Mouse (Mus musculus) erythroid progenitor cell, adult 5-6 weeks (primary cell): ENCODE data around the gene Uap1l1. TPM values are rescaled to one million over a fixed set of nuclear protein-coding genes. Genes with fewer than 3 reads are reported as not detected.

Experiments used
- ATAC-seq: replicated peaks from 2 replicates; pipeline ENCODE4 v1.8.0; 2016; ENCODE audit warnings: moderate number of reproducible peaks, mild to moderate bottlenecking, moderate TSS enrichment, inconsistent platforms; ENCODE audit not compliant: poor library complexity, low FRiP score, severe bottlenecking
- total RNA-seq, 2 experiments: library from RNA; stranded (forward) in 1 of 2; stranded (reverse) in 1 of 2; fragments of 150-400 nt in 1 of 2; fragments of 186-747, 209-891 nt in 1 of 2; gene quantifications; 2 replicates each; pipeline versions ENCODE4 v1.2.3 to v1.2.4; 2015 to 2017; ENCODE audit warnings: low replicate concordance in 2 of 2

Uap1l1 gene
- total RNA-seq, 2 experiments from 2014 or later, result 0.30 to 8.8 TPM

- no peak for ATAC-seq
These were observed 39.4 kb downstream of the Uap1l1 start for GRCm38 (mm10) chr2:25326036-25326435.

DNA sequence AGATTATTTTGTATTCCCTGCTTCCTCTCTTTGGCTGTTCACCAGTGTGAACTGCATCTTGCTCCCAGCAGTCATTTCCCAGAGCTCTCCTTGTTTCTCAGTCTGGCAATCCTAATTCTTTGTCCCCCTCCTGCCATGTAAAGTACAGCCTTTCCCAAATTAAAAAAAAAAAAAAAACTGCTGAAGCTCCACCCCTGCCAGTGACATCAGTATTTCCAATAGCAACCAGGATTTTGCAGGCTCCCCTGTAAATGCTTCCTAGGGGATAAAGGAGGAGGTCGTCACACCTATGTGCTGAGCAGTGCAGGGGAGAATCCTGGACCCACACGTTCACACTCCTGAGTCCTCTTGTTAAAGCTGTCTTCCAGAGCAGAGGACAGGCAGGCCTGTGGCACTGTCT is 45.4 kb downstream of the Uap1l1 start:
- ATAC-seq, result no peak

GRCm38 (mm10) chr2:25318971-25319773 is 46.3 kb downstream of the Uap1l1 start, which contains the start of gene Grin1:
Gene Grin1 (minus strand): TSS chr2:25319187.
- ATAC-seq, result no peak

- ATAC-seq, result no peak
These were observed 47.1 kb downstream of the Uap1l1 start for GRCm38 (mm10) chr2:25318119-25318966.

DNA sequence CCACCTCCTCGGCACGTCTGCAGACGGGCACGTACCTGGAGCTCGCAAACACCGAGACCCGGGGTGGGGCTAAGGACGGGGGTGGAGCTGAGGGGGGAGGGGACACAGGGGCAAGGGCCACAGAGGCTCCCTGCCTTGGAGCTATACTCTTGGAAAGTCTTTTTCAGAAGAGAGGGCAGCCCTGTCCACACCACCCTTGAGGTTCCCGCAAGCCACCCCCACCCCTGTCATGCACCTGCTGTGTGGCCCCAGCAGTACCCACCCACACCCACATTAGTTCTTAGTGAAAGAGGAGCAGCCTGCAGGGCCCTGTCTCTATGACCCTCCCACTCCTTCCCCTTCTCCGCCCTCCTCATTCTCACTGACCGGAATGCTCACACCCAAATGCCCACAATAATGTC is 54.0 kb downstream of the Uap1l1 start:
- ATAC-seq, result no peak

- ATAC-seq, result no peak
These were observed 54.5 kb downstream of the Uap1l1 start for GRCm38 (mm10) chr2:25310969-25311368.

DNA sequence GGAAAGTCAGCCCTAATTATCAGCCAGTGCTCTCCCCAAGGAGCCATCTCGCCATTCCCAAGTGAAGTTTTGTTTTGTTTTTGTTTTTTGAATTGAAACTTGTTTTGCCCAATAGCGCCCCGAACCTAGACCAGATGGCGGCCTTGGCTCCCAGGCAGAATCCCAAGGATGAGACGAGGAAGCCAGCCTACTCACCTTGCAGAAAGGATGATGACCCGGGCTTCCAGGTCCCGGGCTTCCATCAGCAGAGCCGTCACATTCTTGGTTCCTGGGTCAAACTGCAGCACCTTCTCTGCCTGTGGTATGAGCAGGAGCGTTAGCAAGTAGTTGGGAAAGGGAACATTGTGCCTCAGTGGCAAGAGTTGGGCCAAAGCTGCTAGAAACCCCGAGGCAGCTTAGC is 55.3 kb downstream of the Uap1l1 start:
- no peak for ATAC-seq

Other genes with a start within 250 kb of the Uap1l1 start
Only the 30 nearest of the 37 such genes appear.
- 2.9 and 5.4 TPM in 2 replicates for gene Tor4a, start 168.8 kb downstream of the Uap1l1 start, total RNA-seq (2015; ENCODE audit: low replicate concordance)
- gene Tor4a, start 168.8 kb downstream of the Uap1l1 start, total RNA-seq (2017; ENCODE audit: low replicate concordance), result 0.30 and 2.2 TPM in 2 replicates
- gene Nelfb, start 154.2 kb downstream of the Uap1l1 start, total RNA-seq (2015; ENCODE audit: low replicate concordance), result 13.0 and 34.4 TPM in 2 replicates
- 15.2 and 29.9 TPM in 2 replicates for gene Nelfb, start 154.2 kb downstream of the Uap1l1 start, total RNA-seq (2017; ENCODE audit: low replicate concordance)
- gene Stpg3, start 151.0 kb downstream of the Uap1l1 start, total RNA-seq (2015; ENCODE audit: low replicate concordance), result not detected in 2 replicates
- gene Stpg3, start 151.0 kb downstream of the Uap1l1 start, total RNA-seq (2017; ENCODE audit: low replicate concordance), result not detected in 2 replicates
- gene Fam166a, start 146.9 kb downstream of the Uap1l1 start, total RNA-seq (2015; ENCODE audit: low replicate concordance), result not detected in 2 replicates
- not detected in 2 replicates for gene Fam166a, start 146.9 kb downstream of the Uap1l1 start, total RNA-seq (2017; ENCODE audit: low replicate concordance)
- 940 and 950 TPM in 2 replicates for gene Tubb4b, start 141.0 kb downstream of the Uap1l1 start, total RNA-seq (2015; ENCODE audit: low replicate concordance)
- 826 and 920 TPM in 2 replicates for gene Tubb4b, start 141.0 kb downstream of the Uap1l1 start, total RNA-seq (2017; ENCODE audit: low replicate concordance)
- not detected in 2 replicates for gene Slc34a3, start 131.3 kb downstream of the Uap1l1 start, total RNA-seq (2015; ENCODE audit: low replicate concordance)
- not detected in 2 replicates for gene Slc34a3, start 131.3 kb downstream of the Uap1l1 start, total RNA-seq (2017; ENCODE audit: low replicate concordance)
- not detected in 2 replicates for gene Rnf224, start 128.9 kb downstream of the Uap1l1 start, total RNA-seq (2015; ENCODE audit: low replicate concordance)
- gene Rnf224, start 128.9 kb downstream of the Uap1l1 start, total RNA-seq (2017; ENCODE audit: low replicate concordance), result not detected in 2 replicates
- gene Rnf208, start 123.4 kb downstream of the Uap1l1 start, total RNA-seq (2015; ENCODE audit: low replicate concordance), result not detected in 2 replicates
- gene Rnf208, start 123.4 kb downstream of the Uap1l1 start, total RNA-seq (2017; ENCODE audit: low replicate concordance), result not detected in 2 replicates
- not detected in 2 replicates for gene Cysrt1, start 123.2 kb downstream of the Uap1l1 start, total RNA-seq (2015; ENCODE audit: low replicate concordance)
- gene Cysrt1, start 123.2 kb downstream of the Uap1l1 start, total RNA-seq (2017; ENCODE audit: low replicate concordance), result not detected in 2 replicates
- gene AL732309.1, start 118.8 kb downstream of the Uap1l1 start, total RNA-seq (2015; ENCODE audit: low replicate concordance), result 4.0 and 4.6 TPM in 2 replicates
- gene AL732309.1, start 118.8 kb downstream of the Uap1l1 start, total RNA-seq (2017; ENCODE audit: low replicate concordance), result not detected in 2 replicates
- 11.9 and 18.9 TPM in 2 replicates for gene Tmem203, start 110.2 kb downstream of the Uap1l1 start, total RNA-seq (2015; ENCODE audit: low replicate concordance)
- 1.8 and 8.5 TPM in 2 replicates for gene Tmem203, start 110.2 kb downstream of the Uap1l1 start, total RNA-seq (2017; ENCODE audit: low replicate concordance)
- gene Tprn, start 103.1 kb downstream of the Uap1l1 start, total RNA-seq (2015; ENCODE audit: low replicate concordance), result 1.1 TPM in 1 of 2 replicates, not detected in the other
- 1.0 and 2.2 TPM in 2 replicates for gene Tprn, start 103.1 kb downstream of the Uap1l1 start, total RNA-seq (2017; ENCODE audit: low replicate concordance)
- 114 and 128 TPM in 2 replicates for gene Ssna1, start 93.2 kb downstream of the Uap1l1 start, total RNA-seq (2015; ENCODE audit: low replicate concordance)
- 46.2 and 81.0 TPM in 2 replicates for gene Ssna1, start 93.2 kb downstream of the Uap1l1 start, total RNA-seq (2017; ENCODE audit: low replicate concordance)
- gene Anapc2, start 93.2 kb downstream of the Uap1l1 start, total RNA-seq (2015; ENCODE audit: low replicate concordance), result 34.6 and 55.8 TPM in 2 replicates
- gene Anapc2, start 93.2 kb downstream of the Uap1l1 start, total RNA-seq (2017; ENCODE audit: low replicate concordance), result 29.7 and 40.0 TPM in 2 replicates
- gene Tmem210, start 77.5 kb downstream of the Uap1l1 start, total RNA-seq (2015; ENCODE audit: low replicate concordance), result not detected in 2 replicates
- gene Tmem210, start 77.5 kb downstream of the Uap1l1 start, total RNA-seq (2017; ENCODE audit: low replicate concordance), result not detected in 2 replicates
- not detected in 2 replicates for gene Lrrc26, start 75.8 kb downstream of the Uap1l1 start, total RNA-seq (2015; ENCODE audit: low replicate concordance)
- gene Lrrc26, start 75.8 kb downstream of the Uap1l1 start, total RNA-seq (2017; ENCODE audit: low replicate concordance), result not detected in 2 replicates
- gene Grin1, start 46.5 kb downstream of the Uap1l1 start, total RNA-seq (2015; ENCODE audit: low replicate concordance), result not detected in 2 replicates
- not detected in 2 replicates for gene Grin1, start 46.5 kb downstream of the Uap1l1 start, total RNA-seq (2017; ENCODE audit: low replicate concordance)
- 20.9 and 40.2 TPM in 2 replicates for gene Man1b1, start 33.3 kb downstream of the Uap1l1 start, total RNA-seq (2015; ENCODE audit: low replicate concordance)
- 34.1 and 51.6 TPM in 2 replicates for gene Man1b1, start 33.3 kb downstream of the Uap1l1 start, total RNA-seq (2017; ENCODE audit: low replicate concordance)
- gene Dpp7, start 9.3 kb downstream of the Uap1l1 start, total RNA-seq (2015; ENCODE audit: low replicate concordance), result 4.7 TPM in 1 of 2 replicates, not detected in the other
- 0.68 and 6.2 TPM in 2 replicates for gene Dpp7, start 9.3 kb downstream of the Uap1l1 start, total RNA-seq (2017; ENCODE audit: low replicate concordance)
- 5.9 and 10.1 TPM in 2 replicates for gene Sapcd2, start 6.6 kb upstream of the Uap1l1 start, total RNA-seq (2015; ENCODE audit: low replicate concordance)
- gene Sapcd2, start 6.6 kb upstream of the Uap1l1 start, total RNA-seq (2017; ENCODE audit: low replicate concordance), result 7.8 and 9.6 TPM in 2 replicates
- not detected in 2 replicates for gene Entpd2, start 30.2 kb upstream of the Uap1l1 start, total RNA-seq (2015; ENCODE audit: low replicate concordance)
- gene Entpd2, start 30.2 kb upstream of the Uap1l1 start, total RNA-seq (2017; ENCODE audit: low replicate concordance), result not detected in 2 replicates
- gene Npdc1, start 33.7 kb upstream of the Uap1l1 start, total RNA-seq (2015; ENCODE audit: low replicate concordance), result not detected in 2 replicates
- gene Npdc1, start 33.7 kb upstream of the Uap1l1 start, total RNA-seq (2017; ENCODE audit: low replicate concordance), result not detected in 2 replicates
- 4.3 TPM in 1 of 2 replicates, not detected in the other for gene Fut7, start 57.6 kb upstream of the Uap1l1 start, total RNA-seq (2015; ENCODE audit: low replicate concordance)
- gene Fut7, start 57.6 kb upstream of the Uap1l1 start, total RNA-seq (2017; ENCODE audit: low replicate concordance), result 0.77 TPM in 1 of 2 replicates, not detected in the other
- gene Abca2, start 63.0 kb upstream of the Uap1l1 start, total RNA-seq (2015; ENCODE audit: low replicate concordance), result 5.0 and 5.8 TPM in 2 replicates
- gene Abca2, start 63.0 kb upstream of the Uap1l1 start, total RNA-seq (2017; ENCODE audit: low replicate concordance), result 1.3 and 2.4 TPM in 2 replicates
- gene Clic3, start 91.2 kb upstream of the Uap1l1 start, total RNA-seq (2015; ENCODE audit: low replicate concordance), result not detected in 2 replicates
- gene Clic3, start 91.2 kb upstream of the Uap1l1 start, total RNA-seq (2017; ENCODE audit: low replicate concordance), result not detected in 2 replicates
- 17.6 and 24.5 TPM in 2 replicates for gene Paxx, start 95.4 kb upstream of the Uap1l1 start, total RNA-seq (2015; ENCODE audit: low replicate concordance)
- gene Paxx, start 95.4 kb upstream of the Uap1l1 start, total RNA-seq (2017; ENCODE audit: low replicate concordance), result 5.3 TPM in 1 of 2 replicates, not detected in the other
- gene Ptgds, start 104.4 kb upstream of the Uap1l1 start, total RNA-seq (2015; ENCODE audit: low replicate concordance), result not detected in 2 replicates
- not detected in 2 replicates for gene Ptgds, start 104.4 kb upstream of the Uap1l1 start, total RNA-seq (2017; ENCODE audit: low replicate concordance)
- gene Lcn12, start 128.2 kb upstream of the Uap1l1 start, total RNA-seq (2015; ENCODE audit: low replicate concordance), result not detected in 2 replicates
- not detected in 2 replicates for gene Lcn12, start 128.2 kb upstream of the Uap1l1 start, total RNA-seq (2017; ENCODE audit: low replicate concordance)
- 10.1 and 13.0 TPM in 2 replicates for gene Fbxw5, start 135.1 kb upstream of the Uap1l1 start, total RNA-seq (2015; ENCODE audit: low replicate concordance)
- 3.6 and 20.9 TPM in 2 replicates for gene Fbxw5, start 135.1 kb upstream of the Uap1l1 start, total RNA-seq (2017; ENCODE audit: low replicate concordance)
- gene C8g, start 136.0 kb upstream of the Uap1l1 start, total RNA-seq (2015; ENCODE audit: low replicate concordance), result not detected in 2 replicates
- 0.64 TPM in 1 of 2 replicates, not detected in the other for gene C8g, start 136.0 kb upstream of the Uap1l1 start, total RNA-seq (2017; ENCODE audit: low replicate concordance)